Mouse (Mus musculus): Measurements from ENCODE around the gene Larp6. TPM values are rescaled to one million over a fixed set of nuclear protein-coding genes. Genes with fewer than 3 reads are reported as not detected.

The Larp6 gene
- total and polyA plus RNA-seq, 3 experiments, result not detected

DNA sequence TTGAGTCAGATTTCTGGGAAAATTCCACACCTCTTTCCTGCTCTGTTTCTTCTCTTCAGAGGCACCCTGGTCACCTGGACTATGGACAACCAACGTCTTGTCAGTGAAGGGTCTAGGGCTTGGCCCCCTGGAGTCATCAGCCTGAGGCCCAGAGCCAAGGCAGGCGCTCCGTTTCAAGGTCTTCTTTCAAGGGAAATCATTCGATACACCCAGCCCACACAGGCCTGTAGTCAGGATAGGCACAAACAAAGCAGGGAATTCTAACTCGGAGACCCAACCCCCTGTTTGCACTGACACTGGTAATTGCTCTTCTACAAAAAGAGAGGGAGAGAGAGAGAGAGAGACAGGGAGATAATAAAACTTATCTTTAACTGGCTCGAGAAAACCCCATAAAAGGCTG lies 39.2 kb downstream of the Larp6 start:
- H3K4me1 ChIP-seq (ENCODE audit: control insufficient read depth in 1 of 2, insufficient read depth in 2 of 2, low read length in 2 of 2), result no peaks in the 10 kb centered on the region
- no peaks in the 10 kb centered on the region for H3K79me2 ChIP-seq (ENCODE audit: control insufficient read depth, insufficient read depth, low read length, poor library complexity)
- H3K36me3 ChIP-seq (ENCODE audit: control insufficient read depth in 1 of 2, insufficient read depth in 2 of 2, low read length in 2 of 2), result no peaks in the 10 kb centered on the region
- H3K9me3 ChIP-seq (replicated peaks; ENCODE audit: insufficient read depth, low read length), result no peaks in the 10 kb centered on the region
- no peak overlapping the region for H3K27ac ChIP-seq (ENCODE audit: control insufficient read depth, low read depth, low read length)
- no peak overlapping the region for H3K4me3 ChIP-seq (ENCODE audit: control insufficient read depth in 1 of 2, insufficient read depth in 1 of 2, low read depth in 2 of 2, low read length in 2 of 2)
- no peak for TF ChIP-seq USF1 (IDR thresholded peaks at IDR 0.05; ENCODE audit: low read depth, low read length)
- TF ChIP-seq UBTF (IDR thresholded peaks at IDR 0.05; ENCODE audit: borderline replicate concordance, insufficient read depth, low read depth, low read length), result no peak
- TF ChIP-seq SMC3 (IDR thresholded peaks at IDR 0.05; ENCODE audit: low read depth, low read length), result no peak
- no peak for TF ChIP-seq BHLHE40 (IDR thresholded peaks at IDR 0.05; ENCODE audit: borderline replicate concordance, low read depth, low read length)
- TF ChIP-seq GATA1 (IDR thresholded peaks at IDR 0.05; ENCODE audit: low read depth, low read length), result no peak
- TF ChIP-seq ZMIZ1 (IDR thresholded peaks at IDR 0.05; ENCODE audit: low read depth, low read length), result no peak
- TF ChIP-seq HCFC1 (IDR thresholded peaks at IDR 0.05; ENCODE audit: low read depth, low read length), result no peak
- no peak for TF ChIP-seq GABPA (IDR thresholded peaks at IDR 0.05; ENCODE audit: low read depth, low read length)
- no peak for TF ChIP-seq POLR2A (IDR thresholded peaks at IDR 0.05; ENCODE audit: control insufficient read depth in 1 of 2, insufficient read depth in 1 of 2, low read depth in 1 of 2, low read length in 2 of 2, poor library complexity in 1 of 2)
- TF ChIP-seq CHD1 (IDR thresholded peaks at IDR 0.05; ENCODE audit: low read depth, low read length), result no peak
- TF ChIP-seq MAZ (IDR thresholded peaks at IDR 0.05; ENCODE audit: low read depth, low read length), result no peak
- TF ChIP-seq MAX (IDR thresholded peaks at IDR 0.05; ENCODE audit: low read length), result no peak
- TF ChIP-seq ZKSCAN1 (IDR thresholded peaks at IDR 0.05; ENCODE audit: low read depth, low read length), result no peak
- no peak for TF ChIP-seq CHD2 (IDR thresholded peaks at IDR 0.05; ENCODE audit: low read length)
- no peak for TF ChIP-seq MYC (IDR thresholded peaks at IDR 0.05; ENCODE audit: low read depth, low read length)
- no peak for TF ChIP-seq RCOR1 (IDR thresholded peaks at IDR 0.05; ENCODE audit: low read depth, low read length)
- no peak for TF ChIP-seq MEF2A (IDR thresholded peaks at IDR 0.05; ENCODE audit: extremely low read depth, insufficient replicate concordance, low read depth, low read length, poor library complexity, severe bottlenecking)
- TF ChIP-seq ETS1 (IDR thresholded peaks at IDR 0.05; ENCODE audit: low read depth, low read length), result no peak
- TF ChIP-seq RAD21 (IDR thresholded peaks at IDR 0.05; ENCODE audit: low read depth, low read length), result no peak
- H3K27me3 ChIP-seq (ENCODE audit: control insufficient read depth in 1 of 2, insufficient read depth in 2 of 2, low read length in 2 of 2), result peaks cover 0 to 2% of the 10 kb centered on the region in 2 experiments; a peak in 1 of 4 replicates
- no peak for DNase-seq (ENCODE audit: low read depth, low spot score)
- no peak overlapping the region for H3K9ac ChIP-seq (ENCODE audit: control insufficient read depth, low read depth, low read length, poor library complexity, severe bottlenecking)

DNA sequence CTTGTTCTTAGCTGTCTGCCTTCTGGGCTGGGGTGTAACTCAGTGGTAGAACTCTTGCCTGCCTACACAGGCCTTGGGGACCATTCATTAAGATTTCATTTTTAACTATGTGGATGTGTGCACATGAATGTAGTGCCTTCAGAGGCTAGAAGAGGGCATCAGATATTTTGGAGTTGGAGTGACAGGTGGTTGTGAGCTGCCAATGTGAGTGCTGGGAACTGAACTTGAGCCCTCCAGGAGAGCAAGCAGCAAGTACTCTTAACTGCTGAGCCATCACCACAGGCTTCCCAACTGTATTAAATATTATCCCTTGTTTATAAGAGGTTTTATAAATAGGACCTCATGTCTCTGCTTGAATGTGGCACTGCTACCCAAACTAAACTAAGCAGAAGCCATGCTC lies 39.8 kb downstream of the Larp6 start:
- Histone ChIP-seq H3K27ac (ENCODE audit: control insufficient read depth, low read depth, low read length) (no peak overlapping the region), H3K27me3 (ENCODE audit: control insufficient read depth in 1 of 2, insufficient read depth in 2 of 2, low read length in 2 of 2) (no peaks in the 10 kb centered on the region), H3K36me3 (ENCODE audit: control insufficient read depth in 1 of 2, insufficient read depth in 2 of 2, low read length in 2 of 2) (no peaks in the 10 kb centered on the region), H3K79me2 (ENCODE audit: control insufficient read depth, insufficient read depth, low read length, poor library complexity) (no peaks in the 10 kb centered on the region), H3K9me3 (replicated peaks; ENCODE audit: insufficient read depth, low read length) (no peaks in the 10 kb centered on the region), H3K4me1 (ENCODE audit: control insufficient read depth in 1 of 2, insufficient read depth in 2 of 2, low read length in 2 of 2) (no peaks in the 10 kb centered on the region), H3K9ac (ENCODE audit: control insufficient read depth, low read depth, low read length, poor library complexity, severe bottlenecking) (no peak overlapping the region), H3K4me3 (ENCODE audit: control insufficient read depth in 1 of 2, insufficient read depth in 1 of 2, low read depth in 2 of 2, low read length in 2 of 2) (no peak overlapping the region)
- TF ChIP-seq E2F4 (IDR thresholded peaks at IDR 0.05; ENCODE audit: borderline replicate concordance, low read depth, low read length) (no peak), ELF1 (IDR thresholded peaks at IDR 0.05; ENCODE audit: low read depth, low read length) (no peak), POLR2AphosphoS5 (IDR thresholded peaks at IDR 0.05; ENCODE audit: borderline replicate concordance, low read depth, low read length) (no peak), MAX (IDR thresholded peaks at IDR 0.05; ENCODE audit: low read length) (no peak)
- no peak for DNase-seq (ENCODE audit: low read depth, low spot score)
